Mouse (Mus musculus) hindbrain, postnatal 0 days (tissue): ENCODE measurements around the gene Mettl1. TPM values are rescaled to one million over a fixed set of nuclear protein-coding genes. Genes with fewer than 3 reads are reported as not detected.

Experiments
- ATAC-seq: fragments of 200-750 bp; cut with Nextera tagmentation; 2 replicates; pipeline ENCODE4 v1.8.0; 2017; ENCODE audit warnings: mild to moderate bottlenecking, moderate TSS enrichment, moderate library complexity
- DNase-seq: peaks from one replicate; pipeline ENCODE4 v3.0.0-alpha.2; 2015; ENCODE audit warnings: low spot score
- H3K27ac ChIP-seq: fragments of 300-500 bp; sonication (generic); 2 replicates; pipeline ENCODE4 v1.5.1; 2014; ENCODE audit warnings: mild to moderate bottlenecking
- H3K27me3 ChIP-seq: fragments of 300-500 bp; sonication (generic); 2 replicates; pipeline ENCODE4 v1.6.1; 2014; ENCODE audit warnings: low read length, mixed read lengths; ENCODE audit not compliant: insufficient read depth
- H3K36me3 ChIP-seq: fragments of 300-500 bp; sonication (generic); 2 replicates; pipeline ENCODE4 v1.6.1; 2014; ENCODE audit warnings: low read length, mixed read lengths; ENCODE audit not compliant: insufficient read depth
- H3K4me1 ChIP-seq: fragments of 300-500 bp; sonication (generic); 2 replicates; pipeline ENCODE4 v1.6.1; 2014; ENCODE audit warnings: antibody characterized with exemption, low read length, mixed read lengths; ENCODE audit not compliant: insufficient read depth
- H3K4me2 ChIP-seq: fragments of 300-500 bp; sonication (generic); 2 replicates; pipeline ENCODE4 v1.6.1; 2014; ENCODE audit warnings: low read depth, mild to moderate bottlenecking, low read length, moderate library complexity, mixed read lengths
- H3K4me3 ChIP-seq: fragments of 300-500 bp; sonication (generic); 2 replicates; pipeline ENCODE4 v1.5.1; 2014; ENCODE audit warnings: low read length
- H3K9ac ChIP-seq: fragments of 300-500 bp; sonication (generic); replicated peaks from 2 replicates; pipeline ENCODE4 v1.6.1; 2014; ENCODE audit warnings: mild to moderate bottlenecking, low read length, moderate library complexity, mixed read lengths
- H3K9me3 ChIP-seq: fragments of 300-500 bp; sonication (generic); 2 replicates; pipeline ENCODE4 v1.6.1; 2016; ENCODE audit warnings: low read length, mixed read lengths
- CTCF ChIP-seq: IDR thresholded peaks from 2 replicates; pipeline ENCODE4 v1.5.1; 2016; ENCODE audit warnings: antibody characterized with exemption, control low read depth, low read depth
- WGBS: fragments of 180-500 bp; shearing (Covaris S2); extraction: QIAGEN DNeasy Blood & Tissue Kit; methylation state at CpG from one replicate; pipeline ENCODE4 v1.1.7; 2014; 5-methylcytosine and 5-hydroxymethylcytosine counted together
- polyA plus RNA-seq: library from polyadenylated mRNA; unstranded; fragments of >200 nt; fragmentation: Nextera tagmentation; extraction: Ambion mirVana; gene quantifications from 2 replicates; pipeline ENCODE4 v1.2.1, GENCODE M21; 2015
- total RNA-seq: library from RNA; depleted of rRNA; stranded (reverse); fragments of >200 nt; gene quantifications from 2 replicates; pipeline ENCODE4 v1.2.3, GENCODE M21; 2014

The Mettl1 gene
- total and polyA plus RNA-seq, 2 experiments from 2014 or later, result 10.0 to 23.9 TPM

- Histone ChIP-seq H3K9me3 (no peaks in the 10 kb centered on the region), H3K36me3 (peaks cover 5% of the 10 kb centered on the region), H3K4me1 (no peaks in the 10 kb centered on the region), H3K4me3 (no peak overlapping the region), H3K4me2 (no peak overlapping the region), H3K27me3 (no peaks in the 10 kb centered on the region), H3K9ac (no peak overlapping the region), H3K27ac (no peak overlapping the region)
- TF ChIP-seq CTCF, result no peak
- ATAC-seq (no peak), DNase-seq (no peak)
- WGBS, result 93% methylated on average over 5 of the region's 5 CpGs
Measured at GRCm38 (mm10) chr10:127002765-127003164, 38.4 kb upstream of the Mettl1 start.

GRCm38 (mm10) chr10:127003334-127003733 is 37.9 kb upstream of the Mettl1 start:
- Histone ChIP-seq H3K27me3 (no peaks in the 10 kb centered on the region), H3K9me3 (no peaks in the 10 kb centered on the region), H3K27ac (no peak overlapping the region), H3K9ac (no peak overlapping the region), H3K4me3 (no peak overlapping the region), H3K36me3 (no peaks in the 10 kb centered on the region; the same call in 1 of the 2 replicates), H3K4me1 (no peaks in the 10 kb centered on the region), H3K4me2 (no peak overlapping the region)
- no peak for TF ChIP-seq CTCF
- DNase-seq (no peak), ATAC-seq (no peak)
- WGBS, result 84% methylated on average over 8 of the region's 8 CpGs

GRCm38 (mm10) chr10:127003806-127004205 is 37.4 kb upstream of the Mettl1 start:
- Histone ChIP-seq H3K4me2 (no peak overlapping the region), H3K4me3 (no peak overlapping the region), H3K4me1 (no peaks in the 10 kb centered on the region), H3K9ac (no peak overlapping the region), H3K27me3 (no peaks in the 10 kb centered on the region), H3K36me3 (no peaks in the 10 kb centered on the region; the same call in 1 of the 2 replicates), H3K27ac (no peak overlapping the region), H3K9me3 (no peaks in the 10 kb centered on the region)
- 63% methylated on average over 7 of the region's 7 CpGs for WGBS
- no peak for TF ChIP-seq CTCF
- ATAC-seq, result no peak
- no peak for DNase-seq

- Histone ChIP-seq H3K9ac (no peak overlapping the region), H3K36me3 (no peaks in the 10 kb centered on the region), H3K27ac (no peak overlapping the region), H3K27me3 (no peaks in the 10 kb centered on the region), H3K4me1 (no peaks in the 10 kb centered on the region), H3K9me3 (no peaks in the 10 kb centered on the region), H3K4me3 (no peak overlapping the region), H3K4me2 (no peak overlapping the region)
- ATAC-seq (no peak), DNase-seq (no peak)
- peak; percentile 33; the same call in 1 of the 2 replicates for TF ChIP-seq CTCF
- 60% methylated on average over 5 of the region's 5 CpGs for WGBS
Measured at GRCm38 (mm10) chr10:127016488-127016887, 24.7 kb upstream of the Mettl1 start.

GRCm38 (mm10) chr10:127017071-127017470 is 24.1 kb upstream of the Mettl1 start:
- Histone ChIP-seq H3K4me1 (no peaks in the 10 kb centered on the region), H3K27ac (no peak overlapping the region), H3K4me3 (no peak overlapping the region), H3K9ac (no peak overlapping the region), H3K27me3 (no peaks in the 10 kb centered on the region), H3K4me2 (no peak overlapping the region), H3K36me3 (no peaks in the 10 kb centered on the region), H3K9me3 (no peaks in the 10 kb centered on the region)
- no peak for ATAC-seq
- 15% methylated on average over 2 of the region's 2 CpGs for WGBS
- TF ChIP-seq CTCF, result no peak
- DNase-seq, result no peak

GRCm38 (mm10) chr10:127018422-127018821 is 22.8 kb upstream of the Mettl1 start:
- Histone ChIP-seq H3K36me3 (peaks cover 10% of the 10 kb centered on the region; the same call in 1 of the 2 replicates), H3K4me3 (no peak overlapping the region), H3K9me3 (no peaks in the 10 kb centered on the region), H3K4me2 (no peak overlapping the region), H3K4me1 (no peaks in the 10 kb centered on the region), H3K9ac (no peak overlapping the region), H3K27ac (no peak overlapping the region), H3K27me3 (no peaks in the 10 kb centered on the region)
- TF ChIP-seq CTCF, result no peak
- 67% methylated on average over 16 of the region's 16 CpGs for WGBS
- DNase-seq (no peak), ATAC-seq (no peak)

GRCm38 (mm10) chr10:127030336-127031296 is 10.6 kb upstream of the Mettl1 start, which contains the start of gene Tsfm:
Tsfm (minus strand) TSS chr10:127030840.
- peak within 1 kb of the TSS; percentile 89 for H3K4me3 ChIP-seq
- H3K27ac ChIP-seq, result peak within 1 kb of the TSS; percentile 80
- ATAC-seq, result peak; percentile 91
- 5% methylated on average over 56 of the region's 56 CpGs for WGBS
- no peaks in the 10 kb centered on the region for H3K27me3 ChIP-seq
- no peaks in the 10 kb centered on the region for H3K9me3 ChIP-seq
- peak within 1 kb of the TSS; percentile 90 for H3K9ac ChIP-seq
- peak; percentile 93 for TF ChIP-seq CTCF
- H3K4me1 ChIP-seq, result no peaks in the 10 kb centered on the region
- H3K4me2 ChIP-seq, result peak within 1 kb of the TSS; percentile 96
- H3K36me3 ChIP-seq, result peaks cover 15% of the 10 kb centered on the region; the same call in 1 of the 2 replicates
- peak; percentile 97 for DNase-seq
